Mouse (Mus musculus) urinary bladder, postnatal 0 days (tissue): ENCODE results near the gene Fam192a. TPM values are rescaled to one million over a fixed set of nuclear protein-coding genes. Genes with fewer than 3 reads are reported as not detected.

ENCODE experiments used
- polyA plus RNA-seq: library from polyadenylated mRNA; unstranded; fragments of >200 nt; fragmentation: Nextera tagmentation; extraction: Ambion mirVana; gene quantifications from 2 replicates; pipeline ENCODE4 v1.2.1, GENCODE M21; 2015

The Fam192a gene
- 30.3 and 36.6 TPM in 2 replicates for polyA plus RNA-seq

GRCm38 (mm10) chr8:94601607-94602385, at the start of gene Fam192a, which contains the start of gene Rspry1:
Gene Fam192a, minus strand, starts transcription at chr8:94601997.
Gene Rspry1, plus strand, starts transcription at chr8:94601937.

GRCm38 (mm10) chr8:94532873-94533671, 68.7 kb downstream of the Fam192a start, which contains the start of gene Cpne2:
Gene Cpne2, plus strand, starts transcription at chr8:94532990.

Other genes starting within 250 kb of the Fam192a start
- 159 and 160 TPM in 2 replicates for gene Herpud1, start 215.6 kb downstream of the Fam192a start, polyA plus RNA-seq
- gene Nlrc5, start 167.6 kb downstream of the Fam192a start, polyA plus RNA-seq = 0.79 and 1.3 TPM in 2 replicates
- 11.7 and 13.1 TPM in 2 replicates for gene Cpne2, start 69.0 kb downstream of the Fam192a start, polyA plus RNA-seq
- gene Rspry1, start 60 bp downstream of the Fam192a start, polyA plus RNA-seq = 16.6 and 17.8 TPM in 2 replicates
- gene Arl2bp, start 64.6 kb upstream of the Fam192a start, polyA plus RNA-seq = 101 and 111 TPM in 2 replicates
- 43.5 and 49.2 TPM in 2 replicates for gene Pllp, start 94.3 kb upstream of the Fam192a start, polyA plus RNA-seq
- gene Ccl22, start 143.6 kb upstream of the Fam192a start, polyA plus RNA-seq = 0.05 TPM in 1 of 2 replicates, not detected in the other
- gene Cx3cl1, start 170.0 kb upstream of the Fam192a start, polyA plus RNA-seq = 8.6 and 9.6 TPM in 2 replicates
- 0.73 TPM in 1 of 2 replicates, not detected in the other for gene Ccl17, start 208.5 kb upstream of the Fam192a start, polyA plus RNA-seq
- gene Coq9, start 236.3 kb upstream of the Fam192a start, polyA plus RNA-seq = 50.5 and 54.1 TPM in 2 replicates
- gene Ciapin1, start 236.4 kb upstream of the Fam192a start, polyA plus RNA-seq = 54.3 and 61.0 TPM in 2 replicates